Mouse (Mus musculus): ENCODE measurements around the gene Cep170.

DNA sequence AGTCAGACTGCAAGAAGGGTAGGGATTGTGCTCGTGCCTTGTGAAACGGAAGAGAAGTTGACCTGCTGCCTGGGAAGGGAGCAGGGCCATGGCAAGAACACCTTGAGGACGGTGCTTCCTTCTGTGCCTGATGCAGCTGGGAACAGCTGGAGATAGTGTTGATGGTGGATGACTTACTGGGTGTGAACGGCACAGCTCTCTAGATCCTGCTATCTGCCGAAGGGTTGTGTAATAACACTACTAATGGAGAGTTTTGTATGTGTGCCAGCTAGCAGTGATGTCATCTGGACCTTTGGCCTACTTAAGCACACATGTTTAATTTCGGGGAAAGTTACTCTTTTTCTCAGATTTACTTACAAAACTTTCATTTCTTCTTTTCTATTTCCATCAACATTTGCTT is 4.9 kb upstream of the Cep170 start:
- TF ChIP-seq CTCF (IDR thresholded peaks at IDR 0.05; ENCODE audit: low read depth, low read length) (no peak), POLR2A (IDR thresholded peaks at IDR 0.05; ENCODE audit: extremely low read depth, insufficient read depth, low read length) (no peak)
